Mouse (Mus musculus) bone marrow, adult 2 months (tissue): ENCODE measurements around the gene Sorbs1.

Experiments used
- CTCF ChIP-seq: fragments of 200-500 bp; IDR thresholded peaks from 2 replicates; pipeline ENCODE4 v1.5.1; 2011; ENCODE audit warnings: low read length, control low read depth; ENCODE audit not compliant: control insufficient read depth, insufficient read depth
- POLR2A ChIP-seq: fragments of 200-500 bp; IDR thresholded peaks from 2 replicates; pipeline ENCODE4 v1.6.1; 2011; ENCODE audit warnings: low read depth, mild to moderate bottlenecking, control low read depth, low read length, borderline replicate concordance; ENCODE audit not compliant: control insufficient read depth

GRCm38 (mm10) chr19:40333905-40334304, 179.7 kb downstream of the Sorbs1 start:
- TF ChIP-seq CTCF (no peak), POLR2A (no peak)
